Mouse (Mus musculus) cortical plate, adult 2 months (tissue): Measurements from ENCODE around the gene Prrt1. TPM values are rescaled to one million over a fixed set of nuclear protein-coding genes. Genes with fewer than 3 reads are reported as not detected.

Experiments used
- H3K27ac ChIP-seq: fragments of 200-500 bp; 2 replicates; pipeline ENCODE4 v1.5.1; 2012; ENCODE audit warnings: low read length, control low read depth, inconsistent platforms; ENCODE audit not compliant: insufficient read depth
- H3K4me1 ChIP-seq: fragments of 200-500 bp; 2 replicates; pipeline ENCODE4 v1.6.1; 2011; ENCODE audit warnings: low read length; ENCODE audit not compliant: control insufficient read depth, insufficient read depth
- H3K4me3 ChIP-seq: fragments of 200-500 bp; 2 replicates; pipeline ENCODE4 v1.5.1; 2011; ENCODE audit warnings: mild to moderate bottlenecking, low read length, control low read depth; ENCODE audit not compliant: insufficient read depth
- CTCF ChIP-seq: fragments of 200-500 bp; IDR thresholded peaks from 2 replicates; pipeline ENCODE4 v1.5.1; 2011; ENCODE audit warnings: mild to moderate bottlenecking, control low read depth, low read length; ENCODE audit not compliant: insufficient read depth; ENCODE audit errors: extremely low read depth
- POLR2A ChIP-seq: fragments of 200-500 bp; IDR thresholded peaks from 2 replicates; pipeline ENCODE4 v1.6.1; 2011; ENCODE audit warnings: mild to moderate bottlenecking, low read length, control low read depth; ENCODE audit not compliant: insufficient read depth; ENCODE audit errors: extremely low read depth
- polyA plus RNA-seq: library from polyadenylated mRNA; depleted of rRNA; stranded (reverse); fragments of >200 nt; gene quantifications from 2 replicates; pipeline ENCODE4 v1.2.3, GENCODE M21; 2012; rRNA removed

The Prrt1 gene
- polyA plus RNA-seq, 1 experiment, result 160 TPM

DNA sequence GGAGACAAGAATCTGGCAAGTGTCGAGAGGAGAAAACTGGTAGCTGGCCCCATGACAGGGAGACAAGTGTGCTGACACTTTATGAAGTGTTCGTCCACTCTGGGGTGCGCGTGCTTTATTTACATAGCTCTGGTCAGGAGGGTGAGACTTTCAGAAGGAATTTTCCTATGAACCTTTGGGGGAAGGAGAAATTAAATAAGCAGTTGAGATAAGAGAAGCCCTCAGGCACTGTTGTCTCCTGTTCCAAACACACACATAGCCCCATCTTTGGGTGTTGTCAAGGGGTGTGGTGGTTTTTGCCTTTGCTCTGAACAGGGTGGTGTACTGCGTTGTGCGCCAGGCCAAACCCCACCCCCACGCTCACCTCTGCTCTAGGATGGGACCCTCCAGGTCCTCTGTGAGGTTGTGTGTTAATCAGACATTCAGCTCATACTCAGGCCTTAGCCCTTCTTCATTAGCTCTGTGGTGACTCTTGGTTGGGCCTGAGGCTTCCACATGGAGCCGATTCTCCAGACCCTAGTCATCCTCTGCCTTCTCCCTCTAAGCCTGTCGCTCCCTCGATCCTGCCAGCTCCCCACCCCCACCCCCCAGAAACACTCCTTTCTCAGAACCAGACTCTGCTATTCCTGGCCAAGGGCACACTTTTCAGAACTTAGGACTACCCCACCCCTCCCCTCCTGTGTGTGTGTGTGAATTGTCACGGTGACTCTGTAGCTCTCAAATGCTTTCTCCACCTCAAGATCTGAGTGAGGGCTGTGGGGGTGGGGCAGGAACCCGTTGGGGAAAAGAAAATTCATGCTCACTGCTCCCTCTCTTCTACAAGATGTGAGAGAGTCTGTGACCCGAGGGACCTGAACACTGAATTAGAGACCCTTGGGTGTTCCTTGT lies 46.1 kb downstream of the Prrt1 start:
- no peaks in the 10 kb centered on the region for H3K4me1 ChIP-seq
- no peak overlapping the region for H3K27ac ChIP-seq
- H3K4me3 ChIP-seq, result no peak overlapping the region

DNA sequence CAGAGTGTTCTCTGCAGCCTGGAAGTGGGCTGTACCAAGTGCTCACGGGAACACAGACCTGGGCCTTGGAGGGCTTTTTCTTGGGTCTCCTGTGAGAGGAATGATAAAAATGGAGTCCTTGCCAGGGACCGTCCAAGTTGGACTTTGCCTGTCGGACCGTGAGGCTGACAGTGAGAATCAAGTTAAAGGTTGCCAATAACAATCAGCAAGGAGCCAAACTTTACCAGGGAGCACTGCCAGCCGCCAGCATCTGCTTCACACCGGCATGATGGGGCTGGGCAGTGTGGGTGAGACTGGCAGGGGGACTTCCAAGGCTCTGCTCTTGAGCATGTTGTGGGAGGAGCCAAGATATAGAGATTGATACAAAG lies 46.7 kb downstream of the Prrt1 start:
- no peak for TF ChIP-seq POLR2A
- TF ChIP-seq CTCF, result no peak
- Histone ChIP-seq H3K27ac (no peak overlapping the region), H3K4me1 (no peaks in the 10 kb centered on the region), H3K4me3 (no peak overlapping the region)

More for the DNA sequence above, 46.1 kb downstream of the Prrt1 start:
- TF ChIP-seq CTCF (no peak), POLR2A (no peak)

- H3K27ac ChIP-seq, result no peak overlapping the region
- TF ChIP-seq POLR2A (no peak), CTCF (no peak)
- no peaks in the 10 kb centered on the region for H3K4me1 ChIP-seq
- H3K4me3 ChIP-seq, result no peak overlapping the region
Observed at GRCm38 (mm10) chr17:34676671-34677070, 47.3 kb downstream of the Prrt1 start.

DNA sequence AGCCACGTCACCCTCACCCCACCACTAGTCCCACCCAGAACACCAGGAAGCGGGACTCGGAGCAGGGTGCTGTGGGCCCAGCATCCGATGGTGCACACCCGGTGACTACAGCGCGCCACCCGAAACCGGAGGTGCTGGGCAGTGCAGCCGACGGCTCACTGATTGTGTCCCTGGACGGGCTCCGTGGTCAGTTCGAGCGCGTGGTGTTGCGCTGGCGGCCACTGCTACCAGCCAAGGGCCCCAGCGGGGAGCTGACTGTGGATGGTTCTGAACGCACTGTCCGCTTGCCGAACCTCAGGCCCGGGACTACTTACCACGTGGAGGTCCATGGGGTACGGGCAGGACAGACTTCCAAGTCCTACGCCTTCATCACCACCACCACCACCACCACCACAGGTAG lies 50.9 kb downstream of the Prrt1 start:
- Histone ChIP-seq H3K4me3 (no peak overlapping the region), H3K27ac (no peak overlapping the region), H3K4me1 (no peaks in the 10 kb centered on the region)
- TF ChIP-seq POLR2A (no peak), CTCF (no peak)

DNA sequence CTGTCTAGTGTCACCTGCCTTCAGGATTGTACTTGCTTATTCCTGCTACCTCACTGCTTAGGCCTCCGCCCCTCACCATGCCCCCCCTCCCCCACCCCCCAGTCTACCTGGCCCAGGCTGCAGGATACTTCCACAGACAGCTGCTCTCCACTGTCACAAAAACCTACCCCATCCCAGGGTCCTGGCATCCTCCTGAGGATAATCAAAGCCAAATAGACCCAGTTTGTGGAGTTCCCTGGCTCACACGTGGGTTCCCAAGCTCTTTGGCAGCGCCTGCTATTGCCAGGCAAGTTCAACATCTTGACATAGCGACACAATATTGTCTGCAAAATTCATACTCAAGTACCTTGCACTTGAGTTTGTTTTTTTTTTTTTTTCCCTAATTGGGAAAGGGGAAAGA lies 51.3 kb downstream of the Prrt1 start:
- no peak overlapping the region for H3K4me3 ChIP-seq
- TF ChIP-seq POLR2A (no peak), CTCF (no peak)
- H3K27ac ChIP-seq, result no peak overlapping the region
- no peaks in the 10 kb centered on the region for H3K4me1 ChIP-seq

DNA sequence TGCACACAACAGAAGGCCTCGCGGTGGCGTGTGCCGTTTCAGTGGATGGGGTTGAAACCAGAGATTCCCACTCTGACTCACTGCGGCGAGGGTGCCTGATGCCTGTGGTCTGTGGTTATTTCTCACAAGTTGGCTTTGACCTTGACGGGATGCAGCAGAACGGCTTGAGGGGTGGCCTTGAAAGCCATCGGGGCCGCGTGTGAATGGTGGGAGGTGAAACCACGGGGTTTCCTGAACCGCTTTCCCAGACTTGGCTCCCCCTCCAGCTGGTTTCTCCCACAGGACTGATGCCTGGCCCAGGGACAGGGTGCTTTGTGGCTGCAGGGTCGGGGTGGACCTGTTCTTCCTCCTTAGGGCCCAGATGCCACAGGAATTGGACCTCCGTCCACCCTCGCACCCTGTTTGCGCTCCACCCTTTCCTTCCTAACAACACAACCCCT lies 51.8 kb downstream of the Prrt1 start:
- H3K27ac ChIP-seq, result no peak overlapping the region
- TF ChIP-seq POLR2A (no peak), CTCF (no peak)
- no peak overlapping the region for H3K4me3 ChIP-seq
- no peaks in the 10 kb centered on the region for H3K4me1 ChIP-seq

DNA sequence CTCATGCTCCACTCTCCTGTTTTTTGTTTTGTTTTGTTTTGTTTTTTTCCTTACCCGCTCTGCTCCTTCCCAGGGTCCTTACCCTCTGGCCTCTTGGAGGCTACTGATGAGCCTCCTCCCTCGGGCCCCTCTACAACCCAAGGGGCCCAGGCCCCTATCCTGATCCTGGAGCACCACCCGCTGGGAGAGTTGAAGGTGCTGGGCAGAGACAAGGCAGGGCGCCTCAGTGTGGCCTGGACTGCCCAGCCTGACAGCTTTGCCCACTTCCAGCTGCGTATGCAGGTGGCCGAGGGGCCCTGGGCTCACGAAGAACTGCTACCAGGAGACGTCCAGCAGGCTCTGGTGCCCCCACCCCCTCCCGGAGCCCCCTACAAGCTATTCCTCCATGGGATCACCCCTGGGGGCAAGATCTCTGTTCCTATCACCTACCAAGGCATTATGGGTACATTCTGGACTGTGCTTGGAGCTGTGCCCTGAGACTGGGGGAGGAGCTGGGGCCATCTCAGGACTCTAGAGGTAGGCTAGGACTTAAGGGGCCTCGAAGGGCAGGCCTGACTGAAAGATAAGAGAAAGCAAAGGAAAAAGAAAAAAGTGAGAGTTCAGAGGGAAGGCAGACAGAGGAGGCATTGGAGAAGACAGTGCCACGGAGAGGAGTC lies 52.7 kb downstream of the Prrt1 start:
- H3K27ac ChIP-seq, result no peak overlapping the region
- H3K4me3 ChIP-seq, result no peak overlapping the region
- H3K4me1 ChIP-seq, result no peaks in the 10 kb centered on the region
- TF ChIP-seq POLR2A (no peak), CTCF (no peak)

Other genes starting within 250 kb of the Prrt1 start
- gene BC051142, start 230.7 kb upstream of the Prrt1 start, polyA plus RNA-seq, result 7.4 and 8.7 TPM in 2 replicates
- gene Btnl4, start 152.2 kb upstream of the Prrt1 start, polyA plus RNA-seq, result not detected in 2 replicates
- not detected in 2 replicates for gene Btnl6, start 112.2 kb upstream of the Prrt1 start, polyA plus RNA-seq
- 3.4 and 3.8 TPM in 2 replicates for gene Notch4, start 65.3 kb upstream of the Prrt1 start, polyA plus RNA-seq
- gene Gpsm3, start 39.7 kb upstream of the Prrt1 start, polyA plus RNA-seq, result 2.9 and 3.5 TPM in 2 replicates
- gene Pbx2, start 38.3 kb upstream of the Prrt1 start, polyA plus RNA-seq, result 66.2 and 72.6 TPM in 2 replicates
- 1.5 and 1.6 TPM in 2 replicates for gene Ager, start 31.7 kb upstream of the Prrt1 start, polyA plus RNA-seq
- gene Rnf5, start 25.8 kb upstream of the Prrt1 start, polyA plus RNA-seq, result 125 and 130 TPM in 2 replicates
- gene Agpat1, start 25.3 kb upstream of the Prrt1 start, polyA plus RNA-seq, result 225 and 236 TPM in 2 replicates
- 5.3 and 6.1 TPM in 2 replicates for gene Egfl8, start 13.6 kb upstream of the Prrt1 start, polyA plus RNA-seq
- gene Ppt2, start 1.0 kb upstream of the Prrt1 start, polyA plus RNA-seq, result 31.1 and 32.7 TPM in 2 replicates
- 7.8 and 8.7 TPM in 2 replicates for gene Fkbpl, start 15.2 kb downstream of the Prrt1 start, polyA plus RNA-seq
- 59.6 and 64.1 TPM in 2 replicates for gene Atf6b, start 17.6 kb downstream of the Prrt1 start, polyA plus RNA-seq
- gene Tnxb, start 41.0 kb downstream of the Prrt1 start, polyA plus RNA-seq, result 2.2 and 2.6 TPM in 2 replicates
- 10.7 and 14.8 TPM in 2 replicates for gene C4b, start 114.3 kb downstream of the Prrt1 start, polyA plus RNA-seq
- gene Cyp21a1, start 175.0 kb downstream of the Prrt1 start, polyA plus RNA-seq, result not detected in 2 replicates
- gene Stk19, start 207.4 kb downstream of the Prrt1 start, polyA plus RNA-seq, result 80.0 and 80.7 TPM in 2 replicates
- 53.1 and 55.5 TPM in 2 replicates for gene Dxo, start 207.5 kb downstream of the Prrt1 start, polyA plus RNA-seq
- 74.0 and 81.2 TPM in 2 replicates for gene Skiv2l, start 220.7 kb downstream of the Prrt1 start, polyA plus RNA-seq
- gene Nelfe, start 220.9 kb downstream of the Prrt1 start, polyA plus RNA-seq, result 56.3 and 65.8 TPM in 2 replicates
- gene Cfb, start 233.0 kb downstream of the Prrt1 start, polyA plus RNA-seq, result 0.08 and 0.32 TPM in 2 replicates
- 4.8 and 4.9 TPM in 2 replicates for gene Zbtb12, start 249.9 kb downstream of the Prrt1 start, polyA plus RNA-seq